Mouse (Mus musculus): ENCODE results near the gene Sco2.
A peak's percentile ranks its signal among the peaks of the same experiment; 100 is the strongest.

Sco2 gene

DNA sequence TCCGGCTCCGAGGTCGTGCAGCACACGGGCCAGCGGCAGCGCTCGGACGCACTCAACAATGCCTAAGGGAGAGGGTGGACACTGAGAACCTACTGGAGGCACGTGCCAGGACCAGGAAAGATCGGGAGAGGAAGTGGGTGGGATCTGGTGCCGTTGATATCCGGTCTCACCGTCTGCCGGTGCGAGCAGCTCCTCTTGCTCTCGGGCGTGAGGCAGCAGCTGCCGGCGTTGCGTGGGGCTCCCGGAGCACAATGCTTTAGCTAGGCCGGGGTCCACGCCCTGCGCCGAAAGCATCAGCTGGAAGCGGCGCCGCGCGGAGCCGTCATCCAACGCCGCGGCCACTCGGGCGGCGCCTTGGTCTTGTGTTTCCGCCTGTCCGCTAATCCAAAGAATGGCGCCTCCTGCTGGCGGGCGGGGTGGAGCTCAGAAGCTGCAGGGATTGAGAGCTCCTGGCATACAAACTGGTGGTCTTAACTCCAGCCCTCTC lies at the start of gene Sco2:
Gene Sco2 (minus strand): TSS at position 85 of the 487 bp plus-strand sequence.
- peak; percentile 99 to 100 for DNase-seq

DNA sequence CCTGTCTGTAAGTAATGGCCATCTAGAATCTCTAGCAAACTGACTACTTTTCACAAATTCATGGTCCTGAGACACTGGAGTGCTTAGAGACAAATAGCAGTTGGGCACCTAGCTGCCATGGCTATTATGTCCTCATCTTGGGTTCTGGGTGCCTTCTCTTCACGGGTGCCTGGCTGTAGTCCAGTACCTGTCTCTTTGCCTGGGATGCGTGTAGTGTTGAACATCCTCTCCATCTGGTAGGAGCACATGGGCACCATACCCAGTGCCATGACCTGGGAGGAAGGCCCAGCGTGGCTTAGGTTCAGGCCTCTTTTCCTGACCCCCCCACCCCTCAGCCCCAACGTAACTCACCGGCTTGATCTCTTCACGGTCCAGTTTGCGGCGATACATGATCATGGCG lies 48.3 kb upstream of the Sco2 start:
- no peak for DNase-seq

DNA sequence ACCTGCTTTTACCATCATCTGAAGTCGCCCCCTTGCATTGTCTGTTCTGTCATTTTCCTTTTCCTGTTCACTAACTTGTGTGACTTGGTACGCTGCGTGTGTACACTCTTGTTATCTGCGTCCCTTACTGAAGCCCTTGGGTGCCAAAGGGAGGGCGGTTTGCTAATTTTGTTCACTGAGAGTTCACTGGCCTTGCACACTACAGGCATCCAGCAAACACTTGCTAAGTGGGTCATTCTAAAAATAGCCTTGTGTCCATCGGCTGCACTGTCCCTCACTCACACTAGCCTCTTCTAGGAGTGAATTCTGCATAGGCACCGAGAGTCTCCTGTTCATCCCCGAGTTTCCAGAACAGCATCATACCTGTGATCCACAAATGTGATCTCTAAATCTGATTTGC lies 41.6 kb upstream of the Sco2 start:
- no peak for DNase-seq

DNA sequence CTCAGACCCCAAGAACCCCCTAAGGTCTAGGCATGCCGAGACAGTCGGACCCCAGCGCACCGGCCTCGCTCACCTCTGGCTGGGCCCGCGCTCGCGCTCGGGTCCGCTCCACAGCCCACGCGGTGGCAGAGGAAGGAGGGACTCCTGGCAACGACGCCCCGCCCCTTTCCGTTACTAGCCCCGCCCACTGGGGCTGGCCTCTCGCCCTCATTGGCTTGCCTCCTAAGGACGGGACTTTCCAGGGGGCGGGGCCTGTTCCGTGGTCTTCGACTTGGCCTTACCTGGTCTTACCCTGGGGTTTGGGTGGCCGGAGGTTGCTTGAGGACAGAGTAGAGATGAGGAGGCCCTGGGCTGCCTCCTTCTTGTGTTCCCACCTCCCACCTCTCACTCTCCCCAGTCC lies 36.5 kb upstream of the Sco2 start, which contains the start of gene Syce3:
Gene Syce3 (minus strand): TSS at position 386 of the 400 bp plus-strand sequence.
- no peak for DNase-seq

DNA sequence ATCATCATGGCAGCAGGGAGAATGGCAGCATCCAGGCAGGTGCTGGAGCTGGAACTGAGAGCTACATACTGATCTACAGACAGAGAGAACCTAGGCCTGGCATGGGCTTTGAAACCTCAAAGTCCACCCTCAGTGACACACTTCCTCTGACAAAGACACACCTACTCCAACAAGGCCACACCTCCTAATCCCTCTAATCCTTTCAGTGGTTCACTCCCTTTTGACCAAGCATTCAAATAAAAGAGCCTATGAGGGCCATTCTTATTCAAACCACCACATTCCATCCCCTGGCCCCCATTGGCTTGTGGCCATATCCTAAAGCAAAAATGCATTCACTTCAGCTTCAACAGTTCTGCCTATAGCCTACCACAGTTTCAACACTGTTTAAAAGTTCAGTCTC lies 33.0 kb upstream of the Sco2 start:
- DNase-seq = no peak

DNA sequence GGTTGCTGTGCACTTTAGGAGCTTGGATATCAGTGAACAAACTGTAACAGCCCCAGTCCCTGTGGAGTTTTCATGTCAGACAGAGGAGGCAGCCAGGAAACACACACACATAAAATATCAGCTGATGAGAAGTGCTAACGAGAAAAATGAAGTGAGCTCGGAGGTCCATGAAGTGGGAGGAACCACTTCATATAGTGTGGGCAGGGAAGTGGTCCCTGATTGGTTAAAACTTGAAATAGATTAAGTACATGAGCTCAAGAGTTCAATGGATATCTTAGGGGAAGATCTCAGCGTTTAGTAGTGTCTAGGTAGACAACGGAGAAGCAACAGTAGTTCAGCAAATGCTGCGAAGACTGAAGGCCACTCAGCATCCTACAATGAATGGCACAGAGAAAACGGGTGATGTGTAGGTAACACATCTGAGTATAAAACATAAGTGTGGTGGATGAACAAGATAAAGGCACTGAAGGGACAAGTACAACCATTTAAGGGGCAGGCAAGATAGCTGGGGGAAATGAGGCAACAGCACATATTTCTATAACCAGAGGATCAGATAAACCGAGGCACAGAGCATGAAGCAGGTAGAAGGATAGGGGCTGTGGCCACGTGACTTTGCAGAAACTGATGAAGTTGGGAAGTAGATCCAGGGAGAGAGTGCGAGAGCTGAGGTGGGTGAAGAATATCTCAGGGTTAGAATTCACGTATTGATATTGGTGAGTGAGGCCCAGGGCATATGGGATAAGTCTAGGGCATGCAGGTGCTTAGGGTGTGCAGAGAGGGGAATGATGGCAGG lies 31.4 kb upstream of the Sco2 start:
- no peak for DNase-seq

DNA sequence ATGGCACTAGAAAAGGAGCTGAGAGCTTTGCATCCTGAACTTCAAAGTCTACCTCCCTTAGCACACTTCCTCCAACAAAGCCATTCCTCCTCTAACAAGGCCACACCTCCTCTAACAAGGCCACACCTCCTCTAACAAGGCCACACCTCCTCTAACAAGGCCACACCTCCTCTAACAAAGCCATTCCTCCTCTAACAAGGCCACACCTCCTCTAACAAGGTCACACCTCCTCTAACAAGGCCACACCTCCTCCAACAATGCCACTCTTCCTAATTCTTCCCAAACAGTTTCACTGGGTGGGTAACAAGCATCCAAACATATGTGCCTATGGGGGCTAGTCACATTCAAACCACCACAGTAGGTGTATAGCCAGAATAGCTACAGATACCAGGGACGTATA lies 28.8 kb upstream of the Sco2 start:
- no peak for DNase-seq

DNA sequence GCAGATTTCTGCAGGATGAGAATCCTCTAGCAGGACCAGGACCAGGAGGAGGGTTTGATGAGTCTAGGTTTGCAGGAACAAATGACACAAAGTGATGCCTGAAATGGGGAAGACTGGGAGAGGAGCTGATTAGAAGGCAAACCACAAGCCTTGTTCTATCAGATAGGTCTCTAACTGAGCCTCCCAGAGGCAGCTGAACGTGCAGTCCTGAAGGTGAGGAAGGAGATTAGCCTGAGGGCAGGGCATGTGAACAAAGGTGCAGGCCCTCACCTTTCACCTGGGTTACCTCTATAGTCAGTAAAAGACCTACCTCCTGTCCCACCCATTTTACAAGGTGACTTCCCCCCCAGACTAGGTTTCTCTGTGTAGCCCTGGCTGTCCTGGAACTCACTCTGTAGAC lies 26.1 kb upstream of the Sco2 start:
- no peak for DNase-seq

DNA sequence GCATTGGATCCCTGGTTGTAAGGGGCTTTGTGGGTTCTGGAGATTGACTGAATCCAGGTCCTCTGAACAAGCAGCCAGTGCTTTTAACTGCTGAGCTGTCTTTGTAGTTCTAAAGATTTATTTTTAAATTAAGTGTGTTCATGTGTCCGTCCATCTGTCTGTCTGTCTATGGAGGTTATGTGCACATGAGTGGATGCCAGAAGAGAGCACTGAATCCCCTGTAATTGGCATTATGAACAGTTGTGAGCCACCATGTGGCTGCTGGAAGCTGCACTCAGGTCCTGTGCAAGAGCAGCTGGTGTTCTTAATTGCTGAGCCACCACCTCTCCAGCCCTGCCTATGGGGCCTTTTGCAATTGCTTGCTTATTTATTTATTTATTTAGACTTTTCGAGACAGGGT lies 24.5 kb upstream of the Sco2 start:
- peak; percentile 65 to 68 for DNase-seq

DNA sequence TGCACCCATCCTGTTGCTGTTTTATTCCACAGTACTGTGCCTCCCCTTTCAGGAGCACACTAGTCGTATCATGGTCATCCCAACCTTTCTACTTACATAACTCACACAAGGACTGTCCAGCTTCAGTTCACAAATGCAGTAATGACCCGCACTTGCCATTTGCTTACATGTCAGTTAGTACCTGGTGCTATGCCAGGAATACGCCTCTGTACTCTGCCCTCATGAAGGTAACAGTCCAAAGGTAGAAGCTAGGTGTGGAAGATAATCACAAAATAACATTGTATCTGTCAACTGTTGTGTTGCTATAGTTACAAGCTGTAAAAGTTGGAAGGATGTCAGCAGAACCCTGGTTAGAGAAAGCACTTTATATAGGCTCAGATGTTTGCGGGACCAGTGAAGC lies 23.2 kb upstream of the Sco2 start:
- DNase-seq = peak in 1 of 2 experiments; percentile 10

DNA sequence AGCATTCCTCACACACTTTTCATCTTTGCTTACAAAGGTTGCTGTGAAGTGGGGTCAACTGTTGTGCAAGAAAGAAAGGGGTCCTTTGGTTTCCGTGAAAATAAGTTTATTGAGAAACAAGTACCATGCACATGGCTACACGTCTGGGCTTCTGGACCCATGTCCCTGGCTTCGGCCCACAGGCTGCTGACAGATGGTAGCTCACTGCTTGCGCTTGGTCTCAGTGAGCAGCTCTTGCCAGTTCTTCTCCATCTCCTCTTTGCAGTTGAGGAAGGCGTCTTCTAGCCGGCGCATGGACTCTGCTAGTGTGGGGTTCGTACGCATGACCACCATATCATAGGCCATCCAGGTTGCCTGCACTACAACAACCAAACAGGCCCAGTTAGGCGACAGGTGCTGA lies 16.4 kb upstream of the Sco2 start:
- peak in 1 of 2 experiments; percentile 73 for DNase-seq

DNA sequence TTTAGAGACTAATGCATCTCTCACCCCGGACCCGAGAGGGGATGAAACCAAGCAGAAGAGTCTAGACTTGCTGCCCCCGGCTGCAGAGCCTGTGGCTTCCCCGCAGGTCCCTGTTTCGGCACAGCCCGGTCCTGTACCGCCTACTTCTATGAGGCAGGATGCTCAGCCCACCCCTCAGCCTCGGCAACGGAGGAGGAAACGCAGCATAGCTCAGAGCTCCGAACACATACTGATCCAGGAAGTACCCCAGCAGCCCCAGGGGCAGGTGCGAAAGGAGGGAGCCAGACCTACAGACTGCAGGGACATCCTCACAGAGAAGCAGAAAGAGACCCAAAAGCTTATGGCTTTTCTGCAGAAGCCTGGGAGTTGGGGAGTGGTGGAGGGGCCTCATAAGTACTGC lies 13.5 kb upstream of the Sco2 start:
- DNase-seq = no peak

DNA sequence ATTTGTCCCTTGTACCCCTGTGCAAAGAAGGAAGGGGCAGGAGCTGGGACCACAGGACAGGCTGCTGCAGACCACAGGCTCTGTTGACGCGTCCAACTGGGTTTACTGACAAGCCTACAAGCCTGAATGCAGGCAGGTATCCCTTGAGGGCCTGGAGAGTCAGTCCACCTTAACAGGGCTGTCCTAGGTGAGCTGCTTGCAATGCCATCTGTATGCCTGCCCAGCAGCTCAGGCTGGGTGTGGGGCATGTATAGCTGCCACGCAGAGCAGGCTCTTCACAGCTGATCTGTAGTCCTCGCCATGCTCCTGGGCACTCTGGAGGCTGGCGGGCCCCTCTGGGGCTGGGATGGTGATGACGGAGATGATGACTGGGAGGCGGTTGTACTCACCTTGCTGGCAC lies 11.0 kb upstream of the Sco2 start, which contains the start of gene Klhdc7b:
Gene Klhdc7b (plus strand): TSS at position 301 of the 400 bp plus-strand sequence.
- no peak for DNase-seq

DNA sequence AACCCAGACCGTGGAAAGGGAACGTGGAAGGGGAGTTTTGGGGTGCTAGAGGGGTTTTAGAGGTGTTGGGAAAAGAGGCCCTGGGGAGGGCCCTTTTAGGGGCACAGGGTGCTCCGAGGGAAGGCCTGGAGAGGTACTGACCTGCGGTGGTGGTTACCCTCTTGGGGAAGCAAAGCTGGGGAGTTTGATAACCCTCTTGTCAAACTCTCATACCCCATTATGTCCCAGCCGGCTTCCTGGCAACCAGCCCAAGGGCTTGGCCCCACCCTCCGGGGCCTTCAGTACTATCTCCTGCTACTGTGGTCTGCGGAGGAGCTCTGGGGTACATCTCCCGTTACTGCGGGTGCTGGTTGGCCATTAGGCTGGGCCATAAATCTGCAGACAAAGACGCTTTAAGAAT lies 5.8 kb upstream of the Sco2 start:
- DNase-seq = peak; percentile 68 to 70

DNA sequence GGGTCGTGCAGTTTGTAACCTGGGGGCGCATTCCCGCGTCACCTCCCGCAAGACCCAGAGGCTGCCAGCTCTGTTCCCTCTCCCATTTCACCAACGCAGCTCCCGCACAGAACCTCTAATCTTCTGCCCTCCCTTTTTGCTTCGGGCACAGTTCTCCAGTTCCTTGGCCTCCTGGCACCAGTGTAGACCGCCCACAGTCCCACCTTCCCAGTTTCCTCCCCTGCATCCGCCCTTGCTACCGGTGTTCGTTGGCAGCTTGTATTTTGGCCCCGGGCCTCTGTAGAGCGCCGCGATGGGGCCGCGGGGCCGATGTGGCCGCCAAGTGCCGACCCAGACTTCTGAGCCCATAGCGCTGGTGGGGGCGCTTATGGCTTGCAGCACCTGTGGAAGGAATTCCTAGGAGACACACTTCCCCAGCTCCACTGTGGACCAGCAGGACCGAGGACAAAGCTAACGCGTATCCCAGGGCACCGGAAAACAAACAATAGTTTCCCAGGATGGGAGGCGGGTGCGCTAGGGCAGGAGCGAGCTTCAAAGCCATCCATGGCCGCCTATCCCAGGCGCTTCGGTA lies 5.3 kb upstream of the Sco2 start, which contains the start of gene Odf3b:
Gene Odf3b (minus strand): TSS at position 452 of the 571 bp plus-strand sequence.
- DNase-seq = peak; percentile 72 to 76

DNA sequence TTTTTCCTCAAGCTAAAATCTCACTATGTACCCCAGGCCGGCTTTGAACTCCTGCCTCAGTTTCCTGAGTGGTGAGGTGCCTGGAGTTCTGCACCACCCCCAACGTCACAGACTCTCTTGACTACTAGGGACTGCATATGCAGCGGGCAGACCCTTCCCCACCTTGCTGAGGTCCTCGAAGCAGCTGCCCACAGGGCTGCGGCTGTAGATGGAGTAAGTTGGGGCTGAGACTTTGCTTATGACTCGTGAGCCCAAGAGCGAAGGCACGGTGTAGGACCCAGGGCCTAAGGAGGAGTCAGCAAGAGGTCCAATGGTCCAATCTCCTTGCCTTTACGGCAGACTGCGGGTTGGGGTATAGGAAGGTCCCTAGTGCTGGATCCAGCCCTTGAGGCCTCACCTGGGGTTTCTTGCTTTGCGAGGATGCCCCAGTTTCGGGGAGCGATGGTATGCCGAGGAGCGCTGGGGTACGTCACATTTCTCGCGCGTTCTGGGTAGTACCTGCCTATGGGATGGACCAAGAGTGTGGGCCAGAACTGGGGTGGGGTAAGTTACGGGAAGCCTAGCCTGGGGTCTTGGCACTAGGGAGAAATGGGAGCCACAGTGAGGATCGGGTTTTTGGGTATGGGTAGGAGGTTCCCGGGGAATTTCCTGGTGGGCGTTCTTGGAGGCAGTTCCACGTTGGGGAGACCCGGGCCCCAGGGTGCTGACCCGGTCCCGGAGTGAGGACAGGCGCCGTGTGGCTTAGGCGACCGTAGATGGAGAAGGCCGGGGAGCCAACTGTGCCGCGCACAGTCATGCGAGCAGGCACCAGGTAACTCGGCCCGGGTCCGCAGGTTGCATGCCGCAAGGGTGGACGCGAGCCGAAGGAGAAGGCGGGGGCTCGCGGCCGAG lies 4.5 kb upstream of the Sco2 start:
- DNase-seq = no peak

DNA sequence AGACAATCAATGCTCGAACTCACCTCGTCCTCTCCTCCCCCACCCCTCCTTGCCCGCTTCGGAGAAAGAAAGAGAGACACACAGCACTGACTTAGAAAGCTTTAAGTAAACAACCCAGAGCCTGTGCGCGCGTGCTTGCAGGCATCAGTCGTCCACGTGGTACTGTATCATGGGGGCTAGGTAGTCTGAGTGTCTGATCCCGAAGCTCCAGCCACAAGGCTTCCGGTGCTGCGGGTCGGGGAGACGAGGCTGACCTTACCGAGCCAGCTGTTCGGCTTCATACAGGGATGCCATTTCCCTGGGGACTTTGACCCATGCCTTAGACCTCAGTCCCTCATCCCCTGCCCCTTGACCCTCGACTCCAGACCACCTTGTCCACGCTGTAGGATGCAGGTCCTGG lies 3.7 kb upstream of the Sco2 start:
- DNase-seq = no peak

DNA sequence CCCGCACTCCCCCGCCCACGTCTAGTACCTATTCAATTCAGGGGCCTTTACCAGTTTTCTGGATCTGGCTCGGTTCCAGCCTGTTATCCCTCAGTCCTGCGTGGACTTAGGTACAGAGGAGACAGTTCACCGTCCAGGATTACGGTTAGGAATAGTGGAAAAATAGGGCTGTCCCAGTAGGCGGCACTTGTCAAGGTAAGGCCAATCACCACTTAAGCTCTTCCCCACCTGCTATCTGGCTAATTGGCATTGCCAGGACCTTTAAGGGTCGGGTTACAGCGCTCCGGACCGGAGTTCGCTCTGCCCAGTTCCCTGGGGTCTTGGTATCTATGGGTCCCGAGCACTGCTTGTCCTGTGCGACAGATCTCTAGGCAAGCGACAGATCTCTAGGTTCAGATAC lies 3.3 kb upstream of the Sco2 start, which contains the start of gene Tymp:
Gene Tymp (minus strand): TSS at position 83 of the 400 bp plus-strand sequence.
- no peak for DNase-seq

DNA sequence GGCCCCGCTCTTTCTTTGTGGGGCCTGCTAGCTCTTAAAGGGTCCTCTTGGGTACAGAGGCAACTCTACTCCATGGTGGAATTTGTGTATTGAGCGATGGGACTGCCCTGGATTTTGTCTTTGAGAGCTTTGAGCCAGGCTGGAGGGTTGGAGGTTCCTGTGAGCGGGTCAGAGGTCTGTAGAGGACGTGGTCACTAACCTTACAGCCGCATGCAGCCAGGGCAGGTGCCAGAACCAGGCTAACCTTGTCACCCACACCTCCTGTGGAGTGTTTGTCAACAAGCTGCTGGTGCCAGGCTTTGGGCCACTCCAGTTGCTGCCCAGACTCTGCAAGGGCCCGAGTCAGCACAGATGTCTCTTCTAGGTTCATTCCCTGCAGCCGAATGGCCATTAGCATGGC lies 2.4 kb upstream of the Sco2 start:
- no peak for DNase-seq

DNA sequence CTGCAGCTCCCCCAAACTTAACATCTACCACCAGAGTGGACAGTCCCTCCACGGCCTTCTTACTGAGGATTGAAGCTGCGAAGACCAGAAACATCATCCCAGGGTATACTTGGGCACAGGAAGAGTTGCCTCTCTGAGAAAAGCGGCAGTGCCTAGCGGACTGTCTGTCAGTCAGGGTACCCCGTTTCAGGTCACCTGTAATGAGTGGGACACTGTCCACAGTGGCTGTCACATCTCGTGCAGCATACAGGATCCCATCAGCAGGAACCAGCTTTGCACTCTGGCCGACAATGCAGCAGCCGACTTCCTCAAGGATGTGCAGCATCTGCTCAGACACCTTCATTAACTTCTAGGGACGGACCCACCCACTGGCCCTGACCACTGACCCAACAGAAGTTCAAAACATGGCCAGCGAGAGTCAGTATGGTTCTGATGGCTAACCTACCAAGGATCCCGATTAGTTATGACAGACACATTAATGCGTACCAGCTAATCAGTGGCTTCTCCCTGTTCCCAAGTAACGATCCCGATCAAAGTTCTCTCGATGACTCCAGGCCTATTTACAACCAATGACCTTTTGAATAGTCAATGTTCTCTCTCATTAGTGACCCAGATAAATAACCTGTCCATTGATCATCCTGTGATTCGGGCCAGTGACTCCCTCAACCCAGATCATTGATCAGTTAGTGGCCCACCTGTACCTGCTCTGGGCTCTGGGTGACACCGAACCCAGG lies 1.3 kb upstream of the Sco2 start:
- DNase-seq = no peak

DNA sequence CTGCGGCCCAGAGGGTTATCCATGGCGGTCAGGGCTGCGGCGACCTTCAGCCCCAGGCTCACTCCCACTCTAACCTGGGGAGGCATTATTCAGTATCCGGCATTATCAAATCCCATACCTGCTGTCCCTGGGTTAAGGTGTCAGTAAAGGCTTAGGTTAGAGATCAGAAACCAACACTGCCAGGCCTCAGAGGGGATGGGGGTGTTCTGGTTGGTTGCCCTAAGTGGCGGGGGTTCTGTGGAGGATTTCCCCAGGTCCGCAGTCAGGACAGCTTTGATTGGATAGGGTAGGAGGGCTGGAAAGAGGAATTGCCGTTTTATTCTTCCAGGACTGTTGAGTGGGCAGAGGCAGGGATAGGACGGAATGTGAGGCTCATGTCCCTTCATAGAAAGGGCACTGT lies 694 bp upstream of the Sco2 start:
- DNase-seq = no peak

DNA sequence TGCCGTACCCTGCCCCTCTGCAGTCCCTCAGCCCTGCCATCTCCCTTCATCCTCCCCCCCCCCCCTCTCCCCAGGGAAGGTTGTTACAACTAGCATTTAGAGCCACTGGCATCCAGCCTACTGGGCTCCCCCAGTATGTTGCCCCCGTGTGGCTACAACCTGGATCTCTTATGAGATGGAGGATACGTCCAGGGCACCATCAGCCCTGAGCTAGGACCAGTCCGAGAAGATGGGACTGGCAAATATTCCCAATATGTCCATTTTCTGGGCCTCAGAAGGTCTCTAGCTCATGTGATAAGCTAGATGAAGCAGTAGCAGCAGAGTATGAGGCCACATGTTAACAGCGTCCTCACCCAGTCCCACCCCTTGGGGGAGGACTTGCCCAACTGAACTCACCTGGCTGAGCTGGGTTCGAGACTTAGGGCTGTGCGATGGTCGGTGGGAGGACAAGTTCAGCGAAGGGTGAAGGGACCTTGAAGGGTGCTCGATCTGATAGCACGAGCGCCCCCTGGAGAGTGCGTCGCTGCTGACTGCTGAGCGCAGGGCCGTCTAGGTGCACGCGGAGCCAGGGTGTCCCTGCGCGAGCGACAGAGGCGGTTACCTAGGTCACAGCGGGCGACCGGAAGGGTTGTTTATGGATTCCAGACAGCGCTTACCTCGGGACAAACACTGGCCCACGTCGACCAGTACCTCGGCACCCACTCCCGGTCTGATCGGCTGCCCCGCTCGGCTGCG lies 452 bp downstream of the Sco2 start:
- DNase-seq = peak; percentile 89
